Mouse (Mus musculus): ENCODE data around the gene Tenm4.
A peak's percentile ranks its signal among the peaks of the same experiment; 100 is the strongest.

The Tenm4 gene

GRCm38 (mm10) chr7:96170924-96171595 lies at the start of gene Tenm4:
TSS of gene Tenm4 (plus strand) at chr7:96171246.
- DNase-seq = no peak

GRCm38 (mm10) chr7:96130763-96131162 lies 40.3 kb upstream of the Tenm4 start:
- no peak for DNase-seq

GRCm38 (mm10) chr7:96131175-96131574 lies 39.9 kb upstream of the Tenm4 start:
- no peak for DNase-seq

GRCm38 (mm10) chr7:96136497-96136961 lies 34.5 kb upstream of the Tenm4 start:
- DNase-seq = peak; percentile 51

DNA sequence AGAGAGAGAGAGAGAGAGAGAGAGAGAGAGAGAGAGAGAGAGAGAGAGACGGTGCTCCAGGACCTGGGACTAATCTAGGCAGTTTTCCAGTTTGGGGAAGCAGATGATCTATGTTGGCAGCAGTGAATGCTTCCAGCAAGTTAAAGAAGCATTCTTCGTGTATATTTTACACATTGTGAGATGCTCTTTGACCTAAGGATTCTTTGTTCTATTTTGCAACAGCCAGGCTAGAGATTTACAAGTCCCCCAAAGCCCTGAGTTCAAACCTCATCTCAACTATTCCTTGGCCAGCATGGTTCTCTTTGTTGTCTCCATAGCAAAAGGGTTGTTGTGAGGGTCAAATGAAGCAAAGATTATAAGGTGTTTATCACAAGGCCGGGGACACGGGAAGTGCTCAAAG lies 29.2 kb upstream of the Tenm4 start:
- DNase-seq = no peak

- peak; percentile 74 for DNase-seq
Observed at GRCm38 (mm10) chr7:96142973-96143596, 28.0 kb upstream of the Tenm4 start.

DNA sequence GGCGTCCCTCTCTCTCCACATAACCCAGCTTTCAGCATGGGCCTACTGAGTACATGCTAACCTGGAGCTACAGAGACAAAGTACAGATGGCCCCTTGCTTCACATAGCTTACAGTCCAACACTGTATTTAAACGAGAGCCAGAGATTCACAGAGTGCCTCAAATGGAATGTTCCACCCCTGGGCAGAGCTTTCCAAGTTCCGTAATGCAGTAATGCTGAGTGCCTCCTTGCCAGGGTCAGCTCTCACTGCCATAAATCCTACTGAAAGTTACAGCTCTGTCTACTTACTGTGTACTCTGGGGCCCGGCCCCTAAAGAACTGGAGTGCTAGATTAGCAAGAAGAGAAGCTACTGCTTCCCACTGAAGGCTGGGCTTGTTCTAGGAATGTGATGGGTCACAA lies 23.6 kb upstream of the Tenm4 start:
- no peak for DNase-seq

- DNase-seq = no peak
Observed at GRCm38 (mm10) chr7:96148191-96148590, 22.9 kb upstream of the Tenm4 start.

DNA sequence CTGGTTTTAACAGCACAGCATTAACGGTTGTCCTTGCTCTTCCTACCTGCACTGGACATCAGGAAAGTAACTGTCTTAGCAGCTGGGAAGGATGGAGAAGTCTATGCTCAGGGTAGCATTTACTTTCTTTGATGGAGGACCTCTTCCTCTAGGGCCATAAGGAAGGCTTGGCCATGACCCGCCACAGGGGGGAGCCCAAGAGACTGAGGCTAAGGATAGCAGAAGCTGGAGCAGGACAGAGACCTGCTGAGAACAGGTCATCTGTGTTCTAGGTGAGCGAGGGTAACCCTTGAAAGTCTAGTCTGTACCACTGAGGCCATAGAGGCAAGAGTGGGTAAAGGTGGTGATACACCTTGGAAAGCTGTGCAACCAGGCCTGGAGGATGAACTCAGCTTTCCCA lies 19.8 kb upstream of the Tenm4 start:
- DNase-seq = peak; percentile 74

DNA sequence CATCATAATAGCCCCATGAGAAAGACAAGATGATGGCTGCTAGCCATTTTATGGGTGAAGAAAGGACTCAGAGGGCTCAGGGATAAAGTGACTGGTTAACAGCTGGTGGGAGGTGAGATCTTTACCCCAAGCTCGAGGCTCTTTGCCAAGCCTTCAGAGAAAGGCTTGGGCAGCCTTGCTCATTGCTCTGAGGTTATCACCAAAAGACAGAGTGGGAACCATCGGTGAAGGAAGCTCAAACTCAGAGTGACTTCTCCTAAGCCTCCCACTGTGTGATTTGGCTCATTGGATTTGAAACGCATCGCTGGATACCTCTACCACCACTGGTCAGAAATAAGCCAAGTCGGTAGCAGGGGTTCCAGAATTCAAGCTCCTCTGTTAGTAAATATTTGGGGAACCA lies 19.1 kb upstream of the Tenm4 start:
- DNase-seq = no peak

- DNase-seq = no peak
Observed at GRCm38 (mm10) chr7:96152431-96152830, 18.6 kb upstream of the Tenm4 start.

- peak; percentile 48 for DNase-seq
Observed at GRCm38 (mm10) chr7:96152924-96153359, 18.1 kb upstream of the Tenm4 start.

GRCm38 (mm10) chr7:96154025-96154424 lies 17.0 kb upstream of the Tenm4 start:
- DNase-seq = no peak

DNA sequence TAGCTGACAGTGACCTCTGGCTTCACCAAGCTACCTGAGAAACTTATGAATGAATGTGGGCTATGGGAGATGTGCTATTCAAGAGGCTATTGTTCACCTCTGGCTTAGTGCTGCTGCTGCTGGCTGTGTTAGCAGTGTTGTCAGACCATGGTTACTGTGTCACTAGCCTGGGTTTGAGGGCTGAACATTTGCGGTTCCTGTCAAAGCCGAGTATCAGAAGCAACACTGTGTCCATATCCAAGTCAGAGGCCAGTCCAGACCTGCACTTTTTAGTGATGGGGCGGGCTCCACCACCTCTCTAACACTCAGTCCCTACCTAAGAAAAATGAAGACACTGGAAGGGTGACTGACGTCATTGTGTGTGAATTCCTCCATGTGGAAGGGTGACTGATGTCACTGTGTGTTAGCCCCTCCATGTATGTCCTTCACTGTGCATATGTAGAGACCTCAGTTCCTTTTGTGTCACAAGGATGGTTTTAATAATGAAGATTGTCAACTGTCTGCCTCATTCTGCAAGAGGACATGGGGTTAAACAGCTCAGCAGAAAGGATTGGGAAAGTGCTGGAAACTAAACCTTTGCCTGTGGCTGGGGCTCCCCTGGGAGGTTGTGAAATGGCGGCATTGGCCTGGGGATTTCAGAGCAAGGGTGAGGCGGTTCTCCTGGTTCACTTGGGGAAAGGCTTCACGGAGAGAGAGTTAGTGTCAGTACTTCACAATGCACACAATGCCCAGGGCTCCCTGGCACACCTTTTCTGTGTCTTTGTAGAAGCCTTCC lies 14.4 kb upstream of the Tenm4 start:
- no peak for DNase-seq

- DNase-seq = no peak
Observed at GRCm38 (mm10) chr7:96164141-96164540, 6.9 kb upstream of the Tenm4 start.

DNA sequence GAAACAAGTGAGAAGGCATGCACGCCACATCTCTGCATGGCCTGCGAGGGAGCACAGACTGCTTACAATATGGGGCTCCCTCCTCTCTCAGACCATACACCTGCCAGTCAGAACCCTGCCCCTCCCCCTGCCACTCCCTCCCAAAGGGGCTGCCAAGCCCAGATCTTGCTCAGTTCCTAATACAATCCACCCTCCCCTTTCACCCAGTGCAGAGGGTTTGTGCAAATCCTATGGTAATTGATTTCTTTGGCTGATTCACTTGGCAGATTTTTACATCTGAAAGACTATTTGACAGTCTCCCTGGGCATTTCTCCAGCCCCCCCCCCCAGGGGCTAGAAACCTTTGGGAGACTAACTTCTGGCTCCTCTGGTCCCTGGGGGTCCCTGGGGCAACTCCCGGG lies 2.1 kb upstream of the Tenm4 start:
- no peak for DNase-seq

GRCm38 (mm10) chr7:96171596-96172563 lies 834 bp downstream of the Tenm4 start:
- no peak for DNase-seq

- DNase-seq = no peak
Observed at GRCm38 (mm10) chr7:96176781-96177180, 5.7 kb downstream of the Tenm4 start.

DNA sequence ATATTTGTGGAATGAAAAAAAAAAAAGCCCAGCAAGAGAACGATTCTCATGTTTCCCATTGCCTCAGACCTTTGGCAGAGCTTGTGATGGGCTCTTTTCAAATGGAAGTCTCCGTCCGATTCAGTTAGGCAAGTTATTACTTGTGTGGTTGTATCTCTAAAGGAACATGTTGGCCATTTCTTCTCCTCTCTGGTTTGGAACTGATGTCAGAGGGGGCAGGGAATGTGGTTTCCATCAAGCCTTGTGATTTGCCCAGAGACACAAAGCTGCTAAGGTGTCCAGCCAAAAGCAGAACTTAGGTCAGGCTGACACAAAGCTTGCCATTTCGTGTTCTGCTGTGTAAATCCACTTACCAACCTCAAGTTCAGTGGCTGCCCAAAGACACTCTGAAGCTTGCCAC lies 10.7 kb downstream of the Tenm4 start:
- DNase-seq = no peak

DNA sequence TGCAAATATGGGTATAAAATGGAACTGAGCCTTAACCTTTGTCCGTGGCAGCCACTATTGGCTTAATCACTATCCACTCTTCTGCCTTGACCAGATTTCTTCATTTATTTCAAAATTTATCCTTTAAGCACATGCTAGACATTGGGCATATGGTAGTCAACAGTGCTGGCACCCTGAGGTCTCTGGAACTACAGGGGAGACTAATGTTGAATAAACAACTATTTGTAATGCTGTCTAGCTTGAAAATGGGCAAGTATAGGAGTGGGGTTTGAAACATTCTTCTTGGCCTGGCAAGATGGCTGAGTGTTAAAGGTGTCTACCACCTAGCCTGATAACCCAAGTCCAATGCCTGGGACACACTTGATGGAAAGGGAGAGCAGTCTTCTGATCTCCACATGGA lies 12.1 kb downstream of the Tenm4 start:
- no peak for DNase-seq

DNA sequence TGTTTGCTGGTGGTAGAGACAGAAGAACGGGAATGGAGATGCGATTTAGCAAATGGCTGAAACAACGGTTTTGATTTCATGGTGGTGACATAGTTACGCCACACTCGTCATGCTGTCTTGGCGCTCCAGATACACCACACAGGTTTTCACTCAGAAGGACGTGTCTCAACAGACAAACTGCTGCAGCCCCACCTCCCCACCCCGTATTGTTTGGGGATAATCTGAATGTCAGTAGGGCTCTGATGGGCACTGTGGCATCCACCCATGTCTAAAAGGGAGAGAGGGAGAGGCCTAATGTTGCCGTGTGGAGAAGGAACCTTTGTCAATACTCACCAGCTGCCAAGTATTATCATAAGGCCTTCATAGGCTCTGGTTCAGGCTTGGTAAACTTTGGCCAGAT lies 14.4 kb downstream of the Tenm4 start:
- no peak for DNase-seq

GRCm38 (mm10) chr7:96203812-96204560 lies 32.9 kb downstream of the Tenm4 start:
- no peak for DNase-seq
